Mouse (Mus musculus) lung, adult 2 months (tissue): ENCODE measurements around the gene Zbtb34. TPM values are rescaled to one million over a fixed set of nuclear protein-coding genes. Genes with fewer than 3 reads are reported as not detected.
A peak's percentile ranks its signal among the peaks of the same experiment; 100 is the strongest.

Experiments used
- DNase-seq: peaks from one replicate; pipeline ENCODE4 v3.0.0; 2022
- H3K4me1 ChIP-seq: fragments of 200-500 bp; 2 replicates; pipeline ENCODE4 v1.6.1; 2011; ENCODE audit warnings: low read length; ENCODE audit not compliant: control insufficient read depth, insufficient read depth
- H3K4me3 ChIP-seq: fragments of 200-500 bp; replicated peaks from 2 replicates; pipeline ENCODE3; 2011; ENCODE audit warnings: low read depth, mild to moderate bottlenecking, control low read depth, low read length; ENCODE audit errors: extremely low read depth
- CTCF ChIP-seq: fragments of 200-500 bp; IDR thresholded peaks from 2 replicates; pipeline ENCODE4 v1.5.1; 2011; ENCODE audit warnings: mild to moderate bottlenecking, low read length, control low read depth; ENCODE audit not compliant: insufficient read depth
- POLR2A ChIP-seq: fragments of 200-500 bp; IDR thresholded peaks from 2 replicates; pipeline ENCODE4 v1.6.1; 2011; ENCODE audit warnings: low read depth, mild to moderate bottlenecking, control low read depth, low read length, borderline replicate concordance; ENCODE audit errors: extremely low read depth
- WGBS: fragments of 180-500 bp; shearing (Covaris S2); methylation state at CpG from one replicate; pipeline ENCODE4 v1.1.7; 2018; 5-methylcytosine and 5-hydroxymethylcytosine counted together
- polyA plus RNA-seq: library from polyadenylated mRNA; depleted of rRNA; stranded (reverse); fragments of >200 nt; gene quantifications from 2 replicates; pipeline ENCODE4 v1.2.3, GENCODE M21; 2012

Zbtb34 gene
- polyA plus RNA-seq, 1 experiment = 16.4 TPM

DNA sequence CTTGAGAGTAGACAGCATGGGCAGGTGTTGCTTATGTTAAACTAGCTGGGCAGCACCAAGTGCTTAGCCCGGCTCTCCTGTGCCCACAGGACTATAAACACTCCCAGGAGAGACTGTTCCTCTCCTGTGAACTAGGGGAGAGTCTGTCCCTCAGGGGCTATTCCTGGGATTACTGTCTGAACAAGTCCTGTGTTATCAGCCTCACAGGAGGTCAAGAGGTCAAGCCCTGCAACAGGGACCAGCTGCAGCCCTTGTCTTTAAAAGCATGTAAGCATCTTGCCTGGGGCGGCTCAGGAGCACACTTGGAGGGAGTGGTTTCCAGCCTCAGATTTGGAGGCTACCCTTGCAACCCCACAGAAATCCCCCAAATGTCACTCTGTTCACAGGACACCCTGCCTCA lies 7.3 kb upstream of the Zbtb34 start:
- Histone ChIP-seq H3K4me3 (no peak overlapping the region), H3K4me1 (no peaks in the 10 kb centered on the region)
- WGBS = 64% methylated on average over 2 of the region's 2 CpGs
- TF ChIP-seq POLR2A (no peak), CTCF (no peak)
- no peak for DNase-seq

GRCm38 (mm10) chr2:33437184-33437583 lies 6.1 kb upstream of the Zbtb34 start:
- 71% methylated on average over 11 of the region's 11 CpGs for WGBS
- DNase-seq = no peak

GRCm38 (mm10) chr2:33436035-33436580 lies 5.0 kb upstream of the Zbtb34 start:
- TF ChIP-seq POLR2A = no peak
- TF ChIP-seq CTCF = no peak
- 8% methylated on average over 16 of the region's 16 CpGs for WGBS
- DNase-seq = no peak
- Histone ChIP-seq H3K4me3 (no peak overlapping the region), H3K4me1 (no peaks in the 10 kb centered on the region)

More at GRCm38 (mm10) chr2:33437184-33437583, 6.1 kb upstream of the Zbtb34 start:
- TF ChIP-seq POLR2A = no peak
- no peak for TF ChIP-seq CTCF
- H3K4me3 ChIP-seq = no peak overlapping the region
- no peaks in the 10 kb centered on the region for H3K4me1 ChIP-seq

GRCm38 (mm10) chr2:33435036-33435650 lies 4.0 kb upstream of the Zbtb34 start:
- no peaks in the 10 kb centered on the region; the same call in 1 of the 2 replicates for H3K4me1 ChIP-seq
- TF ChIP-seq CTCF (no peak), POLR2A (no peak)
- H3K4me3 ChIP-seq = no peak overlapping the region
- no peak for DNase-seq
- 54% methylated on average over 8 of the region's 8 CpGs for WGBS

GRCm38 (mm10) chr2:33432877-33433276 lies 1.8 kb upstream of the Zbtb34 start:
- no peak overlapping the region for H3K4me3 ChIP-seq
- H3K4me1 ChIP-seq = peaks cover 12% of the 10 kb centered on the region
- DNase-seq = peak; percentile 37
- WGBS = 62% methylated on average over 5 of the region's 5 CpGs
- TF ChIP-seq POLR2A (no peak), CTCF (peak; percentile 37; the same call in 1 of the 2 replicates)

DNA sequence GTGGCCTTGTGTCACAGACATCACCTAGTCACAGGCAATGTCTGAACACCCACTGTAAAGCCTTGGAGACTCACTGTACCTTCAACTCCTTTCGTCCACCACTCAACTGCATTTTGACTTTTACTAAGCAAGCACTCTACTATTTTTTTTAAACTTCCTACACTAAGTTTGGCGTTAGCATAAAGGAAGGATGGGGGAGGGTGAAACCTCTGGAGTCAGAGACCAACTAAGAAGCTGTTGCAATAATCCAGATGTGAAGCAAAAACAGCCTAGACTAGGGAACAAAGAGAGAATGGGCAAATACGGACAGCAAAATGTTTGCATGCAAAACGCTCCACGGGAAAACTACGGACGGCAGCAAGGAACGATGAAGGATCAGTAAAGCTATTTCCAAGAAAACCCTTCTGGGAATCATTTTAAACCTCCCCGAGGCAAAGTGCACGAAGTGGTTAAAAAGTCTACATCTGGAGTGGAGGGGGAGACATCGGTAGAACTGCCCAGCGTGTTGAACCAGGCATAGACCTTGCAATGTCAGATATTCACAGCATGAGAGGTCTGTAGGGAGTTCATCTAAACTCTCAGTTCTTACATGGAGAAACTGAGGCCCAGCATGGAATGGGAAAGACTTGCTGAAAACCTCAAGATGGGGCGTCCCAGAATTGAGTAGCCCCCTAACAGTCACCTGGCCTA lies 898 bp downstream of the Zbtb34 start:
- 3% methylated on average over 13 of the region's 13 CpGs for WGBS
- no peak for DNase-seq
- peaks cover 23% of the 10 kb centered on the region for H3K4me1 ChIP-seq
- H3K4me3 ChIP-seq = peak overlapping the region; percentile 86
- no peak for TF ChIP-seq CTCF
- no peak for TF ChIP-seq POLR2A

- WGBS = 17% methylated on average over 6 of the region's 6 CpGs
- H3K4me3 ChIP-seq = peak overlapping the region; percentile 37
- TF ChIP-seq CTCF (no peak), POLR2A (no peak)
- H3K4me1 ChIP-seq = peaks cover 23% of the 10 kb centered on the region
- DNase-seq = peak; percentile 46
Observed at GRCm38 (mm10) chr2:33429339-33429738, 1.8 kb downstream of the Zbtb34 start.

DNA sequence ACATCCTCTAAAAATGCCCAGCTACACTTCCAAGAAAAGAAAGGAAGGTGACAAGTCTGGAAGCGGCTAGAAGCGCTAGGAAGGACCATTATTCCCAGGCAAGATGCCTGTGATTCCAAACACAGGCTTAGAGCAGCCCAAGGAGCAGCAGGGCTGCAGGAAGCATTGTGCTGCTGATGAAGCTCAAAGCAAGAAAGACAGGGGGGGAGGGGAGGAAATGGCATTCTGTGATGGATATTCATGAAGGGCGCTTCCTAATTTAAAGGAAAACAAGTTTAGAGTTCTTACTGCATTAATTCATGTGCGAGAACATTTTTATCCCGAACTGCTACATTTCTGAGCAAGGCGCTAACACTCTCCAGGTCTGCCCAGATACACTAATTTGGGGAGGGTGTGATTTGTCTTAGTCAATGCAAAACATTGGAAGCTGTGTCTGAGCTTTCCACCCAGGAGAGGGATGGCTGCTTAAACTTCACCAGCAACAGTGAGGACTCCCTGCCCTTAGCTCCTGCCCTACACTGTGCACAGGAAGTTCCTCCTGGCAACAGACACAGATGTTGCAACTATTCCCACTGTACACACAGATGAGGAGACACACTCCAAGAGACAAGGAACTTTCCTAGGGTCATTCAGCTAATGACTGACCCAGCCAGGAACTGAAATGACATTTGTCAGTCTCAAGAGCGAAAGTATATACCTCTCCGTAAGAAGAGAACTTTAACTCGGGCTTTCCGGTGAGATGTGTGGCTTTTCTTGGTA lies 4.3 kb downstream of the Zbtb34 start:
- DNase-seq = no peak
- Histone ChIP-seq H3K4me3 (no peak overlapping the region), H3K4me1 (peaks cover 23% of the 10 kb centered on the region)
- 62% methylated on average over 10 of the region's 10 CpGs for WGBS
- no peak for TF ChIP-seq CTCF

GRCm38 (mm10) chr2:33417454-33417853 lies 13.7 kb downstream of the Zbtb34 start:
- TF ChIP-seq POLR2A = no peak
- TF ChIP-seq CTCF = no peak
- no peaks in the 10 kb centered on the region for H3K4me1 ChIP-seq
- no peak overlapping the region for H3K4me3 ChIP-seq
- DNase-seq = no peak
- 58% methylated on average over 4 of the region's 4 CpGs for WGBS
